11 mouse cellular contexts compared by ENCODE assay signal in genomic region chr15:101144779-101145178, GRCm38 (mm10). TPM values are rescaled to one million over a fixed set of nuclear protein-coding genes. Genes with fewer than 3 reads are reported as not detected.
A peak's percentile ranks its signal among the peaks of the same experiment; 100 is the strongest.
DNase-seq lines count a peak whose midpoint lies in the region; ATAC-seq and TF ChIP-seq lines count a peak whose summit lies in the region.
"Had no signal": no experiment of that assay in that cellular context is flagged by ENCODE, and none has a peak within 500 bp of the region (broad histone marks: within the 10 kb centered on the region; RNA-seq: fewer than 3 reads in every experiment).

No protein-coding gene starts in this region.

- H3K4me2 ChIP-seq in heart, embryonic 15.5 days, result no peak overlapping the region
- peak overlapping the region; percentile 58; the same call in 1 of the 2 replicates for H3K4me2 ChIP-seq in kidney, embryonic 15.5 days

- no peak for TF ChIP-seq POLR2A in bone marrow, adult 2 months (IDR thresholded peaks at IDR 0.05; ENCODE audit: borderline replicate concordance, control insufficient read depth, low read depth, low read length)

- no peak for DNase-seq in heart, postnatal 36 days
- peak; percentile 23 for DNase-seq in lung, postnatal 10 days
- no peak for DNase-seq in gastrocnemius, postnatal 25 days
- no peak for DNase-seq in left cerebral cortex, postnatal 25 days (ENCODE audit: low spot score in 2 of 2)
- no peak for DNase-seq in left cerebral cortex, postnatal 36 days (ENCODE audit: low spot score in 2 of 2)

- H3K27ac ChIP-seq in heart, embryonic 15.5 days, result peak overlapping the region; percentile 2; the same call in 1 of the 2 replicates
- peak overlapping the region; percentile 51 for H3K27ac ChIP-seq in bone marrow, adult 2 months (ENCODE audit: control insufficient read depth, insufficient read depth, low read depth, low read length, poor library complexity)
- H3K27ac ChIP-seq in kidney, embryonic 15.5 days, result peak overlapping the region; percentile 72
- H3K27ac ChIP-seq: neural tube, embryonic 12.5 days had no signal

- WGBS in heart, embryonic 15.5 days, result 80% methylated on average over 8 of the region's 8 CpGs
- WGBS in bone marrow, adult 2 months, result 52% methylated on average over 8 of the region's 8 CpGs
- 68% methylated on average over 8 of the region's 8 CpGs for WGBS in kidney, embryonic 15.5 days

- no peaks in the 10 kb centered on the region for H3K36me3 ChIP-seq in heart, embryonic 15.5 days
- no peaks in the 10 kb centered on the region for H3K36me3 ChIP-seq in kidney, embryonic 15.5 days
- H3K36me3 ChIP-seq: neural tube, embryonic 12.5 days had no signal

- H3K4me1 ChIP-seq in heart, embryonic 15.5 days (replicated peaks), result peaks cover 77% of the 10 kb centered on the region
- H3K4me1 ChIP-seq in bone marrow, adult 2 months (ENCODE audit: control insufficient read depth, insufficient read depth, low read length), result peaks cover 9% of the 10 kb centered on the region
- H3K4me1 ChIP-seq in kidney, embryonic 15.5 days, result peaks cover 80% of the 10 kb centered on the region

- intact Hi-C loops in heart, postnatal 36 days (cut with DNase I), result loop anchor here (2.0 kb wide), 1 partner anchor 54 kb away; no protein-coding TSS in a partner anchor
- intact Hi-C loops in left cerebral cortex, postnatal 25 days (cut with DNase I), result no loop called here
- intact Hi-C loops in left cerebral cortex, postnatal 36 days (cut with DNase I), result no loop called here

- no peak for ATAC-seq in heart, embryonic 15.5 days (replicated peaks; ENCODE audit: insufficient number of reproducible peaks, insufficient read depth, low FRiP score, low read depth)
- ATAC-seq in kidney, embryonic 15.5 days (replicated peaks; ENCODE audit: low FRiP score), result no peak

- no peak for TF ChIP-seq CTCF in bone marrow, adult 2 months (IDR thresholded peaks at IDR 0.05; ENCODE audit: control insufficient read depth, insufficient read depth, low read length)

- no peak overlapping the region for H3K9ac ChIP-seq in heart, embryonic 15.5 days
- H3K9ac ChIP-seq in kidney, embryonic 15.5 days, result no peak overlapping the region

- no peak overlapping the region for H3K4me3 ChIP-seq in heart, embryonic 15.5 days
- H3K4me3 ChIP-seq in bone marrow, adult 2 months (replicated peaks; ENCODE audit: control insufficient read depth, low read depth, low read length), result peak overlapping the region; percentile 44
- H3K4me3 ChIP-seq in kidney, embryonic 15.5 days (replicated peaks), result no peak overlapping the region
- H3K4me3 ChIP-seq: neural tube, embryonic 12.5 days had no signal

- H3K27me3 ChIP-seq in heart, embryonic 15.5 days, result no peaks in the 10 kb centered on the region
- no peaks in the 10 kb centered on the region for H3K27me3 ChIP-seq in kidney, embryonic 15.5 days
- H3K27me3 ChIP-seq: neural tube, embryonic 12.5 days had no signal

- no peaks in the 10 kb centered on the region for H3K9me3 ChIP-seq in heart, embryonic 15.5 days (replicated peaks)
- no peaks in the 10 kb centered on the region for H3K9me3 ChIP-seq in kidney, embryonic 15.5 days (replicated peaks)
- H3K9me3 ChIP-seq: neural tube, embryonic 12.5 days had no signal

RNA-seq across cellular contexts. Expression of gene Acvrl1, which starts 16.5 kb away (rescaled TPM):
- 13.1 and 17.1 TPM in 2 replicates for polyA plus RNA-seq in heart, embryonic 15.5 days (2015; fragmentation: Nextera tagmentation; extraction: Ambion mirVana)
- 10 to 100 TPM; 22.3 to 31.1 TPM for total RNA-seq in heart, postnatal 36 days (2021)
- 7.3 and 21.9 TPM in 2 replicates for polyA plus RNA-seq in bone marrow, adult 2 months (2011; ENCODE audit: insufficient read depth, insufficient read length, low replicate concordance, missing spikeins)
- polyA plus RNA-seq in kidney, embryonic 15.5 days (2015; fragmentation: Nextera tagmentation; extraction: Ambion mirVana), result 17.2 and 18.4 TPM in 2 replicates
- total RNA-seq in gastrocnemius, postnatal 25 days (2021), result 10 to 100 TPM; 10.7 to 13.0 TPM
- total RNA-seq in left cerebral cortex, postnatal 25 days (2021), result 10 to 100 TPM; 12.3 to 12.5 TPM
- 10 to 100 TPM; 13.2 to 16.7 TPM for total RNA-seq in left cerebral cortex, postnatal 36 days (2021)

RNA-seq across cellular contexts. Expression of gene Acvr1b, which starts 29.1 kb away (rescaled TPM):
- polyA plus RNA-seq in heart, embryonic 15.5 days (2015; fragmentation: Nextera tagmentation; extraction: Ambion mirVana), result 5.8 and 6.9 TPM in 2 replicates
- 10 to 100 TPM; 12.6 to 14.6 TPM for total RNA-seq in heart, postnatal 36 days (2021)
- polyA plus RNA-seq in bone marrow, adult 2 months (2011; ENCODE audit: insufficient read depth, insufficient read length, low replicate concordance, missing spikeins), result 3.6 and 6.4 TPM in 2 replicates
- 6.2 and 6.4 TPM in 2 replicates for polyA plus RNA-seq in kidney, embryonic 15.5 days (2015; fragmentation: Nextera tagmentation; extraction: Ambion mirVana)
- total RNA-seq in gastrocnemius, postnatal 25 days (2021), result 10 to 100 TPM; 23.0 to 34.4 TPM
- 100 to 1,000 TPM; 109 to 112 TPM for total RNA-seq in left cerebral cortex, postnatal 25 days (2021)
- 100 to 1,000 TPM; 110 to 118 TPM for total RNA-seq in left cerebral cortex, postnatal 36 days (2021)

RNA-seq across cellular contexts. Expression of gene Ankrd33, which starts 29.2 kb away (rescaled TPM):
- not detected in 2 replicates for polyA plus RNA-seq in heart, embryonic 15.5 days (2015; fragmentation: Nextera tagmentation; extraction: Ambion mirVana)
- total RNA-seq in heart, postnatal 36 days (2021), result not detected
- not detected in 2 replicates for polyA plus RNA-seq in bone marrow, adult 2 months (2011; ENCODE audit: insufficient read depth, insufficient read length, low replicate concordance, missing spikeins)
- polyA plus RNA-seq in kidney, embryonic 15.5 days (2015; fragmentation: Nextera tagmentation; extraction: Ambion mirVana), result not detected in 2 replicates
- not detected for total RNA-seq in gastrocnemius, postnatal 25 days (2021)
- not detected for total RNA-seq in left cerebral cortex, postnatal 25 days (2021)
- total RNA-seq in left cerebral cortex, postnatal 36 days (2021), result under 1 TPM in 1 of 2 experiments, not detected in 1; 0.27 TPM
- polyA plus RNA-seq: cortical plate, adult 2 months; frontal cortex, adult 2 months; neural tube, embryonic 12.5 days had no signal

Comparison
In these comparisons a context has a peak if more than half of its experiments do, and no peak if none do; other contexts are left out.
1. H3K27ac ChIP-seq: peak in every context shown above with its lines; median percentile 72 in kidney, embryonic 15.5 days; 51 in bone marrow, adult 2 months; 2 in heart, embryonic 15.5 days.